Mouse (Mus musculus) erythroblast, embryonic 14.5 days (primary cell): Measurements from ENCODE around the gene Prss40.

Experiments
- GATA1 ChIP-seq: IDR thresholded peaks from 2 replicates; pipeline ENCODE4 v1.6.1; 2012; ENCODE audit warnings: low read length, inconsistent platforms, mixed read lengths
- TAL1 ChIP-seq: IDR thresholded peaks from 3 replicates; pipeline ENCODE4 v1.6.1; 2012; ENCODE audit warnings: low read length, inconsistent platforms, mixed read lengths

- TF ChIP-seq TAL1 (no peak), GATA1 (no peak)
These were observed 39.3 kb upstream of the Prss40 start for GRCm38 (mm10) chr1:34600000-34600399.
